Mouse (Mus musculus) G1E (cell line): ENCODE measurements at regions not wholly inside any gene's neighbourhood (a gene's known extent, or its start where the extent isn't known, plus 50 kb on each side); places are given as distances from the start of the nearest gene placed in this dataset.
A peak's percentile ranks its signal among the peaks of the same experiment; 100 is the strongest.

Experiments
- ATAC-seq: 2 replicates; pipeline ENCODE4 v1.8.0; 2016; ENCODE audit warnings: mild to moderate bottlenecking; ENCODE audit not compliant: insufficient number of reproducible peaks, poor library complexity, low FRiP score, severe bottlenecking; ENCODE audit errors: extremely low read depth
- DNase-seq: peaks from one replicate; pipeline ENCODE4 v3.0.0; 2012; ENCODE audit warnings: low spot score
- H3K27me3 ChIP-seq: 2 replicates; pipeline ENCODE4 v1.6.1; 2012; ENCODE audit warnings: mild to moderate bottlenecking, low read length, inconsistent platforms; ENCODE audit not compliant: insufficient read depth
- H3K36me3 ChIP-seq: replicated peaks from 2 replicates; pipeline ENCODE3; 2012; ENCODE audit warnings: mild to moderate bottlenecking, inconsistent platforms
- H3K4me1 ChIP-seq: 2 replicates; pipeline ENCODE4 v1.6.1; 2012; ENCODE audit warnings: low read depth, low read length, inconsistent platforms, mixed read lengths; ENCODE audit not compliant: insufficient read depth
- H3K4me3 ChIP-seq: 2 replicates; pipeline ENCODE4 v1.5.1; 2012; ENCODE audit warnings: low read depth, mild to moderate bottlenecking, inconsistent platforms, low read length, moderate library complexity, mixed read lengths
- H3K9me3 ChIP-seq: replicated peaks from 2 replicates; pipeline ENCODE4 v1.6.1; 2012; ENCODE audit warnings: inconsistent platforms
- CTCF ChIP-seq: IDR thresholded peaks from 2 replicates; pipeline ENCODE4 v1.5.1; 2012; ENCODE audit warnings: low read depth, low read length, inconsistent platforms, mixed read lengths
- GATA1 ChIP-seq: IDR thresholded peaks from 2 replicates; pipeline ENCODE4 v1.6.1; 2012; ENCODE audit warnings: borderline replicate concordance, low read length, inconsistent platforms, mixed read lengths
- GATA2 ChIP-seq: IDR thresholded peaks from 2 replicates; pipeline ENCODE4 v1.6.1; 2012; ENCODE audit warnings: low read depth, low read length, inconsistent platforms, borderline replicate concordance
- POLR2AphosphoS5 ChIP-seq: IDR thresholded peaks from 2 replicates; pipeline ENCODE4 v1.6.1; 2012; ENCODE audit warnings: low read depth, low read length, inconsistent platforms; ENCODE audit not compliant: insufficient replicate concordance
- TAL1 ChIP-seq: conservative IDR thresholded peaks from 2 replicates; pipeline ENCODE4 v1.6.1; 2012; ENCODE audit warnings: low read depth, low read length, inconsistent platforms, mixed read lengths

DNA sequence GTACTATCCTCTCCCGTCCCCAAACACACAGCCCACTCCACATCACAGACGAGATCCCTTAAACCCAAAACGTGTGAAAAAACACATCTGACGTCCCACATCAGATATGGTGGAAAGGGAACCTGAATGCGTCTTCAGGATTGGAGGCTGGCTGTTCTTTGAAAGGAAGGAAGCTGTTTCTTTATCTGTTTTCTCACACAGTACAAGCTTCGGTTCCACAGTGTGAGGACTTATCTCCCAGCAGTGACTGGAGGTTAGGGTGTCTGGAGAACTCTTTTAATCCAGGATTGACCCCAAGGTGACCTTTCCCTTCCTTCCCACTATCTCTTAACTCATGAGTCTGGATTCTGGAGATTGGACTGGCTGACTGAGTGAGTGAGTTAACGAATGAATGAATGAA lies 225.8 kb upstream of the Klf3 start:
- ATAC-seq (peak; percentile 66), DNase-seq (peak; percentile 12)
- Histone ChIP-seq H3K4me3 (no peak overlapping the region), H3K36me3 (no peaks in the 10 kb centered on the region), H3K27me3 (no peaks in the 10 kb centered on the region), H3K9me3 (no peaks in the 10 kb centered on the region), H3K4me1 (peaks cover 60% of the 10 kb centered on the region)
- TF ChIP-seq POLR2AphosphoS5 (no peak), GATA1 (no peak), TAL1 (0 out of 2 replicates have a peak, but pooled peaks have one; percentile 14), GATA2 (no peak)

DNA sequence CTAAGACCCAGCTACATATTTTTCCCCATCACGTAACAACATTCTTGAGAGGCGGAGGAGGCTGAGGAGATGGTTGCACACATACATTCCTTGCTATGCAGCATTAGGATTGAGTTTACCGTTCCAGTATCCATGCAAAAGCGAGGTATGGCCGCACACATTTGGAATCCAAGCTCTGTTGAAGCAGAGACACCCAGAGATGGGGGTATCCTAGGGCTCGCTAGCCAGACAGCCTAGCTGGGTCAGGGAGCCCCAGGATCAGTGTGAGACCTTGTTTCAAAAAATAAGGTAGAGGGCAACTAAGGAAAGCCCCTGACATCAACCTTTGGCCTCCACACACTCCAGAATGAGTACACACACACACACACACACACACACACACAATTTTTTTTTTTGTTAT lies 224.7 kb upstream of the Klf3 start:
- ATAC-seq = no peak
- Histone ChIP-seq H3K36me3 (no peaks in the 10 kb centered on the region), H3K4me1 (peaks cover 71% of the 10 kb centered on the region), H3K4me3 (no peak overlapping the region), H3K9me3 (no peaks in the 10 kb centered on the region), H3K27me3 (no peaks in the 10 kb centered on the region)
- TF ChIP-seq GATA1 = no peak
- no peak for DNase-seq

DNA sequence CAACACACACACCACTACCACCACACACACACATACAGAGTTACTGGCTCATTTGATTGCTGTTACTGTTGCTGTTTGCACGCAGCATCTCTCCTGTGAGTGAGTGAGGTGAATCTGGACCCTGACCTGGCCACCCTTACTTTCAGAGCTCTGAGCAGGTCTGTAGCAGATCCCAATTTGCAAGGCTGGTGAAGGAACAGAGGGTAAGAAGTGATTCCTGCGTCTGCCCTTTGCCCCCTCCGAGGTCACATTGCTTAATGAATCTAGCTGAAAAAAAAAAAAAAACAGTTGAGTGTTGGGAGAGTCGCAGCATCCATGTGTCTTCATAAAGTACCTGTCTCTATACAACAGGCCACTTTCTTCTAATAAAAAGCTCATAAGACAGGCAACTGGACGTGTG lies 224.1 kb upstream of the Klf3 start:
- DNase-seq (no peak), ATAC-seq (no peak)
- H3K4me1 ChIP-seq = peaks cover 74% of the 10 kb centered on the region
- TF ChIP-seq GATA2 (no peak), TAL1 (no peak), POLR2AphosphoS5 (no peak), GATA1 (no peak), CTCF (no peak)
- H3K9me3 ChIP-seq = no peaks in the 10 kb centered on the region
- H3K36me3 ChIP-seq = no peaks in the 10 kb centered on the region
- no peaks in the 10 kb centered on the region for H3K27me3 ChIP-seq
- no peak overlapping the region for H3K4me3 ChIP-seq

DNA sequence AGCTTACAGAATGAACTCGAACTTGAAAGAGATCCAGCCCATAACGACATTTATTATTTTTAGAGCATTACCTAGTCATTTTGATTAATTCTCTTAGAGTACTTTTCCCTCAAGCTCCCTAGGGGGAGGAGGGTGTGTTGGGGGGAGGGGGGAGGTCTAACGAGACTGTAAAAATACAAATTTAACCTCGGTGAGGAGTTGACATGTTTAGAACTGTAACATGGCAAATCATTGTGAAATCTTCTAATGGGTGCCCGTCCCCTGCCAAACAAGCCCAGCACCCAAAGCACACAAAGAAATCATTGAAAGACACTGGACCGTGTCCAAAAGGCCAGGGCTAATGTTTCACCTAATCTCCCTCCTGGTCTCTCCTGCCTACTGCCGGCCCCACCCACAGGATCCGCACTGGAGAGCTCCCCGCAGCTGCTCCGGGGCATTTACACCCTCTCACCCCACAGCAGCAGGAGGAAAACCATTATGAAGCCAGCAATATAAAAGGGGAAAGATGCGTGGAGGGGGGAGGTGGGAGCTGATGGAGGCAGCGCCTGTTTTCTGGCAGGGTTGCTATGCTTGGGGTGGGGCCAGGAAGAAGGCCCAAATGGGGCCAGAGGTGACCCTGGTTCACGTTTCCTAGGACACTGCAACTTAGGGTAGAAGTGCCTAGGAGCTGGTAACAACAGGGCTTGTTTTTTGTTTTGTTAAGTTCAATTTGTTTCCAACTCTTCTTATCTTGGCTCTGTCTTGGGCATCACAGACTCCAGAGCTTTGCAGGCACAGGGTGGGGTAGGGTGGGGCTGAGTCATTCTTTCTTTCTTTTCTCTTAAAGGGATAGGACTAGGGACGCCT lies 223.5 kb upstream of the Klf3 start:
- ATAC-seq (peak; percentile 51), DNase-seq (peak; percentile 49)
- Histone ChIP-seq H3K9me3 (no peaks in the 10 kb centered on the region), H3K27me3 (no peaks in the 10 kb centered on the region), H3K4me1 (peaks cover 80% of the 10 kb centered on the region), H3K36me3 (no peaks in the 10 kb centered on the region), H3K4me3 (peak overlapping the region; percentile 63; the same call in 1 of the 2 replicates)
- TF ChIP-seq POLR2AphosphoS5 = no peak
- TF ChIP-seq GATA1 = no peak
- TF ChIP-seq TAL1 = no peak
- no peak for TF ChIP-seq GATA2
- no peak for TF ChIP-seq CTCF

DNA sequence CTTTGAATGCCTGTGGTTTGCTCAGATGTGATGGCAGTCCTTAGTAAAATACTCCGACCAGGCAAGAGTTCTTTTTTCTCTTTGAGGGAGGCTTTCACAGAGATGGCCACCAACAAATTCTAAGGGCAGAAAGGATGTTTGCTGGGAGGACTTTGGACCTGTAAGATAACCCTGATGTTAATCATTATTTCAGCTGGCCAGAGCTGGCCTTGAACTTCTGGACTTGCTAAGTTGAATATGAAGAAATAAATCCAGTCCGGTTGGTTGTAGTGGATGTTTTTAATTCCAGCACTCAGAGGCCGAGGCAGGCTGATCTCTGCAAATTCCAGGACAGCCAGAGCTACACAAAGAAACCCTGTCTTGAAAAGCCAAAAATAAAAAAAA lies 222.9 kb upstream of the Klf3 start:
- TF ChIP-seq GATA1 (no peak), GATA2 (no peak), POLR2AphosphoS5 (no peak), TAL1 (no peak), CTCF (no peak)
- no peaks in the 10 kb centered on the region for H3K27me3 ChIP-seq
- H3K9me3 ChIP-seq = no peaks in the 10 kb centered on the region
- H3K4me3 ChIP-seq = no peak overlapping the region; the same call in 1 of the 2 replicates
- DNase-seq = no peak
- no peak for ATAC-seq
- H3K36me3 ChIP-seq = no peaks in the 10 kb centered on the region
- peaks cover 85% of the 10 kb centered on the region for H3K4me1 ChIP-seq

DNA sequence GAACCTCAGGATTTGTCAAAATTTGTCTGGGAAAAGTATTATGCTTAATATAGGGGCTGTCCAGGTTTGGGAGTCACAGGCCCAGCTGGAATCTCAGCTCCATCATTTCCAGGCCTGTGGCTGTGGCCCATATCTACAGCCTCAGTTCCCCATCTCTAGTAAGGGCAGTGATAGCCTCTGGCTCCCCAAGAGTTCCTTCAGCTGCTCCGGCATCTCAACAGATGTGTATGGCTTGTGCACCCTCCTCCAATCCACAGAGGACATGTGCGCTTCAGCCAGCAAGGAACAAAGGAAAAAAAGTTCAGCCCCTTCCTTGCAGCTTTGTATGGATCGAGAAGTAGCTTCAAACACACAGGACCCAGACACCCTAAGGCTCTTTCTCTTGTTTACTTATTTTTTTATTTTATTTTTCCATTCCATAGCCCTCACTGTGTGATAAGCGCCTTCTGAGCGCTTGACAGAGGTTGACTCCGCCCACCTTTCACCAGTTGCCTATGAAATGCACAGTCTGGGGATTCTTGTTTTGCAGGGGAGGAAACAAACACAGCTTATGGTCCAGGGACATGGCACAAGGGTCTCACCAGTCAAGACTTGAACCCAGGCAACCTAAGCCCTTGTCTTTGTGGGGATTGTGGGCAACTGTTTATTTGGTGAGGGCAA lies 222.3 kb upstream of the Klf3 start:
- no peak overlapping the region; the same call in 1 of the 2 replicates for H3K4me3 ChIP-seq
- TF ChIP-seq GATA1 = no peak
- TF ChIP-seq GATA2 = no peak
- TF ChIP-seq TAL1 = no peak
- TF ChIP-seq POLR2AphosphoS5 = no peak
- no peak for TF ChIP-seq CTCF
- H3K27me3 ChIP-seq = no peaks in the 10 kb centered on the region
- peaks cover 89% of the 10 kb centered on the region for H3K4me1 ChIP-seq
- H3K9me3 ChIP-seq = no peaks in the 10 kb centered on the region
- no peaks in the 10 kb centered on the region for H3K36me3 ChIP-seq
- ATAC-seq = no peak
- DNase-seq = no peak
